Mouse (Mus musculus): ENCODE measurements around the gene Esr2.
"Not testable (repeated sequence)": the region's sequence is repeated elsewhere in the genome, so short reads cannot be mapped to it uniquely, and the experiment has no call there.

Esr2 gene

GRCm38 (mm10) chr12:76179527-76179926, 2.5 kb upstream of the Esr2 start:
- in situ Hi-C loops (cut with MboI; ENCODE audit: low pct_unique_long_range_greater_than_20kb in 1 of 2, low sequenced_read_pairs in 2 of 2, unreplicated experiment in 1 of 2), result loop anchor here (10.0 to 25.0 kb wide), 3 partner anchors 165 to 392 kb away; no protein-coding TSS in a partner anchor

- in situ Hi-C loops (cut with MboI; ENCODE audit: low pct_unique_long_range_greater_than_20kb in 1 of 2, low sequenced_read_pairs in 2 of 2, unreplicated experiment in 1 of 2), result loop anchor here (10.0 to 25.0 kb wide), 3 partner anchors 164 to 392 kb away; no protein-coding TSS in a partner anchor
Observed at GRCm38 (mm10) chr12:76179051-76179450, 2.0 kb upstream of the Esr2 start.

GRCm38 (mm10) chr12:76177864-76178518, 932 bp upstream of the Esr2 start:
- in situ Hi-C loops (cut with MboI; ENCODE audit: low pct_unique_long_range_greater_than_20kb in 1 of 2, low sequenced_read_pairs in 2 of 2, unreplicated experiment in 1 of 2), result loop anchor here (10.0 to 25.0 kb wide), 3 partner anchors 163 to 391 kb away; no protein-coding TSS in a partner anchor

- in situ Hi-C loops (cut with MboI; ENCODE audit: low pct_unique_long_range_greater_than_20kb in 1 of 2, low sequenced_read_pairs in 2 of 2, unreplicated experiment in 1 of 2), result loop anchor here in 1 of 2 experiments (10.0 kb wide), 1 partner anchor 371 kb away; no protein-coding TSS in a partner anchor
Observed at GRCm38 (mm10) chr12:76165641-76166040, 11.4 kb downstream of the Esr2 start.

GRCm38 (mm10) chr12:76152389-76152788, 24.7 kb downstream of the Esr2 start:
- in situ Hi-C loops (cut with MboI; ENCODE audit: low pct_unique_long_range_greater_than_20kb in 1 of 2, low sequenced_read_pairs in 2 of 2, unreplicated experiment in 1 of 2), result not testable (repeated sequence)

- in situ Hi-C loops (cut with MboI; ENCODE audit: low pct_unique_long_range_greater_than_20kb in 1 of 2, low sequenced_read_pairs in 2 of 2, unreplicated experiment in 1 of 2), result no loop called here
Observed at GRCm38 (mm10) chr12:76136701-76137100, 40.4 kb downstream of the Esr2 start.

- in situ Hi-C loops (cut with MboI; ENCODE audit: low pct_unique_long_range_greater_than_20kb in 1 of 2, low sequenced_read_pairs in 2 of 2, unreplicated experiment in 1 of 2), result not testable (repeated sequence)
Observed at GRCm38 (mm10) chr12:76133081-76133480, 44.0 kb downstream of the Esr2 start.

GRCm38 (mm10) chr12:76132591-76132990, 44.5 kb downstream of the Esr2 start:
- in situ Hi-C loops (cut with MboI; ENCODE audit: low pct_unique_long_range_greater_than_20kb in 1 of 2, low sequenced_read_pairs in 2 of 2, unreplicated experiment in 1 of 2), result no loop called here

- in situ Hi-C loops (cut with MboI; ENCODE audit: low pct_unique_long_range_greater_than_20kb in 1 of 2, low sequenced_read_pairs in 2 of 2, unreplicated experiment in 1 of 2), result no loop called here
Observed at GRCm38 (mm10) chr12:76130891-76131290, 46.2 kb downstream of the Esr2 start.

GRCm38 (mm10) chr12:76130281-76130680, 46.8 kb downstream of the Esr2 start:
- in situ Hi-C loops (cut with MboI; ENCODE audit: low pct_unique_long_range_greater_than_20kb in 1 of 2, low sequenced_read_pairs in 2 of 2, unreplicated experiment in 1 of 2), result no loop called here

GRCm38 (mm10) chr12:76128831-76129230, 48.2 kb downstream of the Esr2 start:
- in situ Hi-C loops (cut with MboI; ENCODE audit: low pct_unique_long_range_greater_than_20kb in 1 of 2, low sequenced_read_pairs in 2 of 2, unreplicated experiment in 1 of 2), result no loop called here

- in situ Hi-C loops (cut with MboI; ENCODE audit: low pct_unique_long_range_greater_than_20kb in 1 of 2, low sequenced_read_pairs in 2 of 2, unreplicated experiment in 1 of 2), result no loop called here
Observed at GRCm38 (mm10) chr12:76128306-76128705, 48.8 kb downstream of the Esr2 start.

- in situ Hi-C loops (cut with MboI; ENCODE audit: low pct_unique_long_range_greater_than_20kb in 1 of 2, low sequenced_read_pairs in 2 of 2, unreplicated experiment in 1 of 2), result no loop called here
Observed at GRCm38 (mm10) chr12:76123223-76123622, 53.8 kb downstream of the Esr2 start.

GRCm38 (mm10) chr12:76117632-76118153, 59.4 kb downstream of the Esr2 start:
- in situ Hi-C loops (cut with MboI; ENCODE audit: low pct_unique_long_range_greater_than_20kb in 1 of 2, low sequenced_read_pairs in 2 of 2, unreplicated experiment in 1 of 2), result no loop called here

- in situ Hi-C loops (cut with MboI; ENCODE audit: low pct_unique_long_range_greater_than_20kb in 1 of 2, low sequenced_read_pairs in 2 of 2, unreplicated experiment in 1 of 2), result no loop called here
Observed at GRCm38 (mm10) chr12:76116577-76116976, 60.5 kb downstream of the Esr2 start.

- in situ Hi-C loops (cut with MboI; ENCODE audit: low pct_unique_long_range_greater_than_20kb in 1 of 2, low sequenced_read_pairs in 2 of 2, unreplicated experiment in 1 of 2), result no loop called here
Observed at GRCm38 (mm10) chr12:76111046-76111445, 66.0 kb downstream of the Esr2 start.

GRCm38 (mm10) chr12:76109646-76110405, 67.2 kb downstream of the Esr2 start:
- in situ Hi-C loops (cut with MboI; ENCODE audit: low pct_unique_long_range_greater_than_20kb in 1 of 2, low sequenced_read_pairs in 2 of 2, unreplicated experiment in 1 of 2), result no loop called here

GRCm38 (mm10) chr12:76104596-76105351, 72.3 kb downstream of the Esr2 start:
- in situ Hi-C loops (cut with MboI; ENCODE audit: low pct_unique_long_range_greater_than_20kb in 1 of 2, low sequenced_read_pairs in 2 of 2, unreplicated experiment in 1 of 2), result no loop called here

GRCm38 (mm10) chr12:76102621-76103020, 74.4 kb downstream of the Esr2 start:
- in situ Hi-C loops (cut with MboI; ENCODE audit: low pct_unique_long_range_greater_than_20kb in 1 of 2, low sequenced_read_pairs in 2 of 2, unreplicated experiment in 1 of 2), result no loop called here
